Mouse (Mus musculus) thymus, adult 2 months (tissue): ENCODE measurements around the gene Stard5.

ENCODE experiments used
- CTCF ChIP-seq: fragments of 200-500 bp; IDR thresholded peaks from 2 replicates; pipeline ENCODE4 v1.5.1; 2012; ENCODE audit warnings: mild to moderate bottlenecking, control low read depth, low read length, moderate library complexity, borderline replicate concordance; ENCODE audit not compliant: control insufficient read depth, poor library complexity, insufficient read depth; ENCODE audit errors: extremely low read depth
- POLR2A ChIP-seq: fragments of 200-500 bp; IDR thresholded peaks from 2 replicates; pipeline ENCODE4 v1.6.1; 2012; ENCODE audit warnings: mild to moderate bottlenecking, low read length, control low read depth, moderate library complexity; ENCODE audit not compliant: control insufficient read depth, poor library complexity, insufficient read depth; ENCODE audit errors: extremely low read depth

- TF ChIP-seq CTCF (no peak), POLR2A (no peak)
These were observed 4.0 kb downstream of the Stard5 start for GRCm38 (mm10) chr7:83635726-83636125.
